Mouse (Mus musculus) stomach, embryonic 15.5 days (tissue): ENCODE results near the gene Hspa1a. TPM values are rescaled to one million over a fixed set of nuclear protein-coding genes. Genes with fewer than 3 reads are reported as not detected.
"Not testable (repeated sequence)": the region's sequence is repeated elsewhere in the genome, so short reads cannot be mapped to it uniquely, and the experiment has no call there.

Experiments
- ATAC-seq: fragments of 200-750 bp; cut with Nextera tagmentation; 2 replicates; pipeline ENCODE4 v1.8.0; 2017; ENCODE audit warnings: low read depth, moderate number of reproducible peaks, moderate TSS enrichment; ENCODE audit not compliant: insufficient read depth, low FRiP score
- H3K27ac ChIP-seq: fragments of 300-500 bp; sonication (generic); 2 replicates; pipeline ENCODE4 v1.5.1; 2015; ENCODE audit warnings: mild to moderate bottlenecking, inconsistent platforms
- H3K27me3 ChIP-seq: fragments of 300-500 bp; sonication (generic); replicated peaks from 2 replicates; pipeline ENCODE4 v1.6.1; 2015; ENCODE audit warnings: inconsistent platforms
- H3K36me3 ChIP-seq: fragments of 300-500 bp; sonication (generic); 2 replicates; pipeline ENCODE4 v1.6.1; 2015; ENCODE audit warnings: inconsistent platforms
- H3K4me1 ChIP-seq: fragments of 300-500 bp; sonication (generic); 2 replicates; pipeline ENCODE4 v1.6.1; 2015; ENCODE audit warnings: inconsistent platforms
- H3K4me2 ChIP-seq: fragments of 300-500 bp; sonication (generic); 2 replicates; pipeline ENCODE4 v1.6.1; 2015; ENCODE audit warnings: mild to moderate bottlenecking, inconsistent platforms
- H3K4me3 ChIP-seq: fragments of 300-500 bp; sonication (generic); replicated peaks from 2 replicates; pipeline ENCODE4 v1.5.1; 2015; ENCODE audit warnings: inconsistent platforms
- H3K9ac ChIP-seq: fragments of 300-500 bp; sonication (generic); 2 replicates; pipeline ENCODE4 v1.6.1; 2015; ENCODE audit warnings: inconsistent platforms
- H3K9me3 ChIP-seq: fragments of 300-500 bp; sonication (generic); 2 replicates; pipeline ENCODE4 v1.6.1; 2016; ENCODE audit warnings: inconsistent platforms
- WGBS: fragments of 180-500 bp; shearing (Covaris S2); methylation state at CpG from one replicate; pipeline ENCODE4 v1.1.7; 2015; 5-methylcytosine and 5-hydroxymethylcytosine counted together
- polyA plus RNA-seq: library from polyadenylated mRNA; unstranded; fragments of >200 nt; fragmentation: Nextera tagmentation; extraction: Ambion mirVana; gene quantifications from 2 replicates; pipeline ENCODE4 v1.2.1, GENCODE M21; 2015

Hspa1a gene
- 9.9 and 12.1 TPM in 2 replicates for polyA plus RNA-seq

GRCm38 (mm10) chr17:34972069-34972749 is at the start of gene Hspa1a, which contains the start of gene Hspa1l:
Gene Hspa1a (minus strand): TSS chr17:34972156.
Gene Hspa1l (plus strand): TSS chr17:34972703.
- Histone ChIP-seq H3K27ac (0 out of 2 replicates have a peak within 1 kb of the TSS, but pooled peaks have one; percentile 40), H3K4me3 (peak within 1 kb of the TSS; percentile 39), H3K27me3 (peaks cover 17% of the 10 kb centered on the region), H3K4me2 (peak within 1 kb of the TSS; percentile 72)
- H3K36me3 ChIP-seq, H3K9ac ChIP-seq, H3K9me3 ChIP-seq, H3K4me1 ChIP-seq: not testable (repeated sequence)
- peak; percentile 95 for ATAC-seq
- 1% methylated on average over 31 of the region's 33 CpGs for WGBS

- peaks cover 41% of the 10 kb centered on the region for H3K4me1 ChIP-seq
- H3K36me3 ChIP-seq, result no peaks in the 10 kb centered on the region
- ATAC-seq, result peak; percentile 32; the same call in 1 of the 2 replicates
- H3K9me3 ChIP-seq, result no peaks in the 10 kb centered on the region
- H3K9ac ChIP-seq, result no peak overlapping the region
- 0 out of 2 replicates have a peak overlapping the region, but pooled peaks have one; percentile 5 for H3K27ac ChIP-seq
- WGBS, result 12% methylated on average over 17 of the region's 17 CpGs
- 0 out of 2 replicates have a peak overlapping the region, but pooled peaks have one; percentile 1 for H3K4me3 ChIP-seq
- no peaks in the 10 kb centered on the region for H3K27me3 ChIP-seq
- peak overlapping the region; percentile 38 for H3K4me2 ChIP-seq
Measured at GRCm38 (mm10) chr17:35021163-35021808, 49.3 kb upstream of the Hspa1a start.

- Histone ChIP-seq H3K36me3 (peaks cover 6% of the 10 kb centered on the region; the same call in 1 of the 2 replicates), H3K27me3 (no peaks in the 10 kb centered on the region), H3K4me2 (no peak overlapping the region), H3K9ac (no peak overlapping the region), H3K4me1 (peaks cover 42% of the 10 kb centered on the region), H3K27ac (no peak overlapping the region), H3K4me3 (no peak overlapping the region), H3K9me3 (no peaks in the 10 kb centered on the region)
- ATAC-seq, result no peak
- 83% methylated on average over 8 of the region's 8 CpGs for WGBS
Measured at GRCm38 (mm10) chr17:35020551-35020950, 48.6 kb upstream of the Hspa1a start.

- Histone ChIP-seq H3K27me3 (no peaks in the 10 kb centered on the region), H3K9ac (no peak overlapping the region), H3K4me3 (no peak overlapping the region), H3K4me2 (no peak overlapping the region), H3K4me1 (peaks cover 42% of the 10 kb centered on the region), H3K9me3 (no peaks in the 10 kb centered on the region), H3K27ac (no peak overlapping the region), H3K36me3 (peaks cover 10% of the 10 kb centered on the region)
- ATAC-seq, result no peak
- 82% methylated on average over 11 of the region's 11 CpGs for WGBS
Measured at GRCm38 (mm10) chr17:35019894-35020293, 47.9 kb upstream of the Hspa1a start.

DNA sequence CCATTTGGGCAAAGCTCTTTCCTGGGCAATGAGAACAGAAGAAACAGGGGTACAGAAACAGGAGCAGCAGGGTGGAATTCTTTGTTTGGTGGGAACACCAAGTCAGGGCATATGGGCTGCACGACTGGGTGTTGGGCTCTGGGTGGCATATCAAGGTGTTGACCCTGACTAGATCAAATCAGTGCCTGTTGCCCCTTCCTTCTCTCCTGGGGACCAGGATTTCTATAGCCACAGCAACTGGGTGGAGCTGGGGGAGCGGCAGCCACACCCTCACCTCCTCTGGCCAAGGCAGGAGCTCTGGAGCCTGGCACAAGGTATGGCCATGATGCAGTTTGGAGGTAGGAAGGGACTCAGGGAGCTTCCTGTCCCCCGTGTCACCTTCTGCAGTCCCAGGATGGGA is 46.2 kb upstream of the Hspa1a start:
- H3K36me3 ChIP-seq, result peaks cover 27% of the 10 kb centered on the region
- 69% methylated on average over 3 of the region's 3 CpGs for WGBS

DNA sequence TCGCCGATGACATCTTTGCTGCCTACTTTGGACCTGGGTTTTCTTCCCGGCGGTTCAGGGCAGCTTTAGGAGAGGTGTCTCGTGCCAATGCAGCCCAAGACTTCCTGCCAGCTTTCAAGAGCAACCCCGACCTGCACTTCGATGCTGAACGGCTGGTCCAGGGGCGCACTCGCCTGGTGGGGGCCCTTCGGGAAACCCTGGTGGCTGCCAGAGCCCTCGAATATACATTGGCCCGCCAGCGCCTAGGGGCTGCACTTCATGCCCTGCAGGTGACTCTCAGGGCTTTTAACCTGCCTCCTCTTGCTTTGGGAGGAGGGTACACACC is 45.7 kb upstream of the Hspa1a start:
- no peak overlapping the region for H3K27ac ChIP-seq
- no peak overlapping the region for H3K9ac ChIP-seq
- 72% methylated on average over 14 of the region's 14 CpGs for WGBS
- H3K9me3 ChIP-seq, result no peaks in the 10 kb centered on the region
- ATAC-seq, result no peak
- no peaks in the 10 kb centered on the region for H3K27me3 ChIP-seq
- H3K4me1 ChIP-seq, result peaks cover 32% of the 10 kb centered on the region
- peaks cover 32% of the 10 kb centered on the region for H3K36me3 ChIP-seq
- no peak overlapping the region for H3K4me3 ChIP-seq
- no peak overlapping the region for H3K4me2 ChIP-seq

More for the DNA sequence above, 46.2 kb upstream of the Hspa1a start:
- Histone ChIP-seq H3K4me3 (no peak overlapping the region), H3K27me3 (no peaks in the 10 kb centered on the region), H3K4me2 (no peak overlapping the region), H3K9me3 (no peaks in the 10 kb centered on the region), H3K4me1 (peaks cover 32% of the 10 kb centered on the region), H3K9ac (no peak overlapping the region), H3K27ac (no peak overlapping the region)
- ATAC-seq, result no peak

DNA sequence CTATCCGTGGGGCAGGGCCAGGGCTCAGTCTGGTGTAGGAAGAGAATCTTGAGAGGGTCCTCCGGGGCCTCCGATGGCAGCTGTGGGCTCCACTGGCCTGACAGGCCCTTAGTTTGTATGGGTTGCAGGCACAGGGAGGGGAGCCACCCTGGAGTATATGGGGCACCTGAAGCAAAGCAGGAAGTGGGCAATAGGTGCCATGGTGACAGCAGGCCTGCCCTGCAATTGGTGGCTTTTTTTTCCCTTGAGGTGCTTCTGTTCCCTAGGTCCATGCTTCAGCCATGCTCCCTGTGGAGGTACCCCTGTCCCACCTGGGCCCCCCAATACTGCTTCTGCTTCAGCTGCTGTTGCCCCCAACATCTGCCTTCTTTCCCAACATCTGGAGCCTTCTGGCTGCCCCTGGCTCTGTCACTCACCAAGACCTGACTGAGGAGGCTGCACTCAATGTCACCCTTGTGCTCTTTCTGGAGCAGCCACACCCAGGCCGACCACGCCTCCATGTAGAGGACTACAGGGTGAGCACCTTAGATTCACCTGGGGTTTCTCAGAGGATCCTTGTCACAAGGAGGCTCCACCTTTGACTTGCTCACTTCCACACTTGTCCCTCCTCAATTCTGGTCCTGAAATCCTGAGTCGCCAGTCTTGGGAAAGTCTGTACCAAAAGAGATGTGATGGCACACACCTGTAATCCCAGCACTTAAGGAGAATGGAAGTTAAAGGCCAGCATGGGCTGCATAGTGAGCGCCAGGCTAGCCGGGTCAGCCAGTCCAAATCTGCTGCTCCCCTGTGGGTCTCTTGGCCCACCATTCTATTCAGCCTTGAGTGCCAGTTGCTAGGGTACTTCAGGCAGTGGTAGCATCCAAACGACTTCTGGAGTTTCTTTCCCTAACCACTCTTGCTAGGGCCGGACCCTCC is 45.1 kb upstream of the Hspa1a start:
- Histone ChIP-seq H3K4me2 (no peak overlapping the region), H3K36me3 (peaks cover 38% of the 10 kb centered on the region), H3K4me3 (no peak overlapping the region), H3K4me1 (peaks cover 32% of the 10 kb centered on the region), H3K9ac (no peak overlapping the region), H3K9me3 (no peaks in the 10 kb centered on the region), H3K27ac (peak overlapping the region; percentile 28; the same call in 1 of the 2 replicates), H3K27me3 (no peaks in the 10 kb centered on the region)
- 74% methylated on average over 10 of the region's 10 CpGs for WGBS
- ATAC-seq, result no peak

GRCm38 (mm10) chr17:35016376-35016775 is 44.4 kb upstream of the Hspa1a start, which contains the start of gene Vwa7:
Gene Vwa7 (plus strand): TSS chr17:35016579.
- no peaks in the 10 kb centered on the region for H3K9me3 ChIP-seq
- peak; percentile 33; the same call in 1 of the 2 replicates for ATAC-seq
- 56% methylated on average over 12 of the region's 12 CpGs for WGBS
- H3K27me3 ChIP-seq, result no peaks in the 10 kb centered on the region
- H3K4me3 ChIP-seq, result no peak within 1 kb of the TSS
- no peak within 1 kb of the TSS for H3K4me2 ChIP-seq
- peaks cover 29% of the 10 kb centered on the region for H3K4me1 ChIP-seq
- H3K9ac ChIP-seq, result no peak within 1 kb of the TSS
- H3K27ac ChIP-seq, result peak within 1 kb of the TSS; percentile 28; the same call in 1 of the 2 replicates
- H3K36me3 ChIP-seq, result peaks cover 44% of the 10 kb centered on the region

GRCm38 (mm10) chr17:35015296-35015695 is 43.3 kb upstream of the Hspa1a start:
- no peak overlapping the region for H3K9ac ChIP-seq
- no peak overlapping the region for H3K4me2 ChIP-seq
- H3K27me3 ChIP-seq, result no peaks in the 10 kb centered on the region
- WGBS, result 92% methylated on average over 16 of the region's 16 CpGs
- H3K27ac ChIP-seq, result no peak overlapping the region
- no peak for ATAC-seq
- no peak overlapping the region for H3K4me3 ChIP-seq
- peaks cover 21% of the 10 kb centered on the region; the same call in 1 of the 2 replicates for H3K4me1 ChIP-seq
- H3K36me3 ChIP-seq, result peaks cover 55% of the 10 kb centered on the region
- H3K9me3 ChIP-seq, result no peaks in the 10 kb centered on the region

- no peak; the same call in 1 of the 2 replicates for ATAC-seq
- H3K27me3 ChIP-seq, result no peaks in the 10 kb centered on the region
- H3K4me2 ChIP-seq, result no peak overlapping the region
- H3K27ac ChIP-seq, result no peak overlapping the region
- peaks cover 75% of the 10 kb centered on the region for H3K36me3 ChIP-seq
- no peak overlapping the region for H3K9ac ChIP-seq
- H3K4me3 ChIP-seq, result no peak overlapping the region
- no peaks in the 10 kb centered on the region for H3K9me3 ChIP-seq
- WGBS, result 74% methylated on average over 6 of the region's 6 CpGs
- H3K4me1 ChIP-seq, result peaks cover 20% of the 10 kb centered on the region; the same call in 1 of the 2 replicates
Measured at GRCm38 (mm10) chr17:35013221-35013620, 41.3 kb upstream of the Hspa1a start.

DNA sequence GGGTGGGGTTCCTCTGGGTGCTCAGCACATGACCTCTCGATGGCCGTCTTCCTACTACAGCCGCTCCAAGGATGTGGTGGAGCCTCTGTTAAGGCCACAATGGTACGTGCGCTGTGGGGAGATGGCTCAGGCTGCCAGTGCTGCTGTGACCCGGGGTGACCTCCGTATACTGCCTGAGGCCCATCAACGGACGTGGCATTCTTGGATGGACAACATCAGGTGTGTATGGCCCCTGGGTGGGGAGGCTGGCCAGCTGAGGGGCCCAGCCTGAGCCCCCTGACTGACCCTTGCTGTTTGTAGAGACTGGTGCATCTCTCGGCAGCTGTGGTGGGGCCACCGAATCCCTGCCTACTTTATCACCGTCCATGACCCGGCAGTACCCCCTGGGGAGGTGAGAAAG is 40.5 kb upstream of the Hspa1a start:
- H3K9me3 ChIP-seq, result no peaks in the 10 kb centered on the region
- H3K27ac ChIP-seq, result no peak overlapping the region
- H3K4me2 ChIP-seq, result no peak overlapping the region
- peaks cover 14% of the 10 kb centered on the region; the same call in 1 of the 2 replicates for H3K4me1 ChIP-seq
- H3K36me3 ChIP-seq, result peaks cover 81% of the 10 kb centered on the region
- H3K9ac ChIP-seq, result no peak overlapping the region
- no peaks in the 10 kb centered on the region for H3K27me3 ChIP-seq
- 86% methylated on average over 13 of the region's 13 CpGs for WGBS
- no peak for ATAC-seq
- no peak overlapping the region for H3K4me3 ChIP-seq
